Mouse (Mus musculus) adipocyte (in vitro differentiated cells): ENCODE results near the gene Fut8.

Source experiments
- DNase-seq: peaks from one replicate; pipeline ENCODE4 v3.0.0-alpha.2; 2016; ENCODE audit warnings: low spot score

Gene Fut8

DNA sequence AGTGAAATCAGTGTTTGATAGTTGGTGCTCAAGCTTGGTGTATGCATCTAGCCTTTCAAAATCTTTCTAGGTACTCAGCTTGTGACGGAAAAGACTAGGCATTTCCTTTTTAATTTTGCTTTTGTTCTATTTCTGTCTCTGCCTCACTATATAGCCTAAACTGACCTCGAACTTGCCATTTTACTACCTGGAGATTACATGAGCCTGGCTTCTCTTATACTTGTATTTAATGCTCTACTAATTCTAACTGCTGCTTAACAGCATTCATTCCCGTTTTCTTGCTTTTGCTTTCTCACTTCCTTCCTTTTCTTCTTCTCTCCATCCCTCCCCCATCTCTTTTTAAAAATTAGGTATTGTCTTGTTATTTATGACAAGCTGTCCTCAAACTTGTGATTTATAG lies 67.6 kb downstream of the Fut8 start:
- DNase-seq: no peak

DNA sequence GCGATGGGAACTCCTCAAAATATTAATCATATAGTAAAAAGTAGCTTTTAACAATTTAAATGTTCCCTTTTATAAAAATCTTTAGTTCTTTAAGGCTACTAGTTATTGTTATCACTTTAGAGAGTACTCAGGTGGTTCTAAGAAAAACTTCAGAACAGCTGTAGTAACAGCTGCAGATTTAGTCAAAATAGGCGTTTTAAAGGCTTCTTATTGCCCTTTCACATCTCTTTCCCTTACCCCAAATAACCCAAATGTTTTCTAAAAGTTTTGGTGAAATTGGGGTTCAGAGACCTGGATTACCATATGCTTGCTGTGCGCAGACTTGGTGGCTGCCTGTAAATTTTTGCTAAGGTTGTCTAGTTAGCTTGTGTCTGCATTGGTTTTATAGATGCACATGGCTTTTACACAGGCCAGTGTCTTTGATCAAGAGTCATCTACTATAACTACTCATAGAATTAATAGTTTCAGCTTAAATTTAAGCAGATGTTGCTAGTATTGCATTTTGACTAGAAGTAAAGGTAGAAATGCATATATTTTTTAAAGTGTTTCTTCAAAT lies 68.9 kb downstream of the Fut8 start:
- no peak for DNase-seq

DNA sequence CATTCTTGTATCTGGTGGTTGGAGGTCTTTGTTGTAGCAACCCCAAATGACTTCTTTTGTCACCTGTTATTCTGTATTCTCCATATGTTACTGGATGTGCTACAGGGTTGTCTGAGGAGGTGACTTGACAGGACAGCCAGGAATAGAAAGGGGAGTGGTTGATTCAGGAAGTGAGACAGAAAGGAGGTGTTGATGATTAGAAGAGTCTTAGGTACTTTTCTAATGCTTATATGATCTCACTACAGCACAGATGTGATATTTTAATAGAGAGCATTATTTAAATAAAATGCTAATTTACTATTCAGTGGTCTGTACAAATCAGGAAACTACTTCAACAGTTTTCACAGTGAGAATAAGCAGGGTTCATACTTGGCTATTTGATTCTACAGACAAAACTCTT lies 71.6 kb downstream of the Fut8 start:
- no peak for DNase-seq

DNA sequence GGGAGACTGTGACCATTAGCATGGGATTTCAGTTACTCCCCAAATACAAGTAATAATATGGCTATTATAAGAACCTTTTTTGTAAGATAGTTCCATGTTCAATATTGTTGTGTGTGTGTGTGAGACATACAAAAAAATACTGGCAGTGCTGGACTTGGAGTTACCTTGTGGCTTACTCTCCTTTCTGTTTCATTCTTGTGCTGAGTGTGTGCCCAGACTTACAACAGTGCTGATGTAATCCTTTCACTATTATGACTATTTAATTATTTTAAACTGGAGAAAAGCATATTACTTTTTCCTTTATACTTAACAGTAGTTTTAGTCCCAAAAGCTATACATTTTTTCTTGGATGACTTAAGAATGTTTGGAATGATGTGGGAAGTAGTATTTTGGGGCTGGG lies 75.6 kb downstream of the Fut8 start:
- DNase-seq: peak; percentile 12

DNA sequence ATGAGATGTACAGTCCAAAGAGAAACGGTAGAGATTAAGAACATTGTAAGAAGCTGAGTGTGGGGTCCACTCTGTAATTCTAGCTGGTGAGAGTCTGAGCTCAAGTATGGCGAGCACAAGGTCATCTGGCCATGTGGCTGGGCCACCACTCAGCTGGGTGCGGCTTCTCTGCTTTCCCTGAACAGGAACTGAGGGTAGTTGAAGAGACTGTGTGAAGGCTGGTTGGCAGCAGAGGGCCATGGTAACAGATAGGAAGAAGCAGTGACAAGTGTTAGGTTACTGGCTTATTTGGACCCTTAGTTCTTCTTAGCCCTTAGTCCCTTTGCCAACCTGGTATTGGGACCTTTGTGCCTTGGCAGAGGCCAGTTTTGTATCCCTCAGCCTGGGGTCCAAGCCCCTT lies 86.2 kb downstream of the Fut8 start:
- DNase-seq: no peak

DNA sequence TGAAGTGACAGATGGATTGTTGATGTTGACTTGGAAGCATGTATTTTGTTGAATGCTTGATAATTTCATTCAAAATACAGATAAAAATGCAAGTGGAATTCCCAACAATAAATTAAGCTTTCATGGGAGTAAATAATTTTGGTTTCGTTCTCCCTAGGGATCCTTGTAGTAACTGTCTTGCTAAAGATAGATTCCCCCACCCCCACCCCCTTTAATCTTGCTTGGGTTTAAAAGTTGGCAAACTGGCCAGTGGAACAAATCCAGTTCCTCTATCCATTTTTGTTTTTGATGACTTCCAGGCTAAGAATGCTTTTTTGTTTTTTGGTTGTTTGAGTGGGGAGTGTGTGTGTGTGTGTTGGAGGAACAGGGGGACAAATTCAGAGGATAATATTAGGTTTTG lies 108.6 kb downstream of the Fut8 start:
- peak; percentile 47 for DNase-seq

- no peak for DNase-seq
These were observed 111.6 kb downstream of the Fut8 start for GRCm38 (mm10) chr12:77349543-77349942.

DNA sequence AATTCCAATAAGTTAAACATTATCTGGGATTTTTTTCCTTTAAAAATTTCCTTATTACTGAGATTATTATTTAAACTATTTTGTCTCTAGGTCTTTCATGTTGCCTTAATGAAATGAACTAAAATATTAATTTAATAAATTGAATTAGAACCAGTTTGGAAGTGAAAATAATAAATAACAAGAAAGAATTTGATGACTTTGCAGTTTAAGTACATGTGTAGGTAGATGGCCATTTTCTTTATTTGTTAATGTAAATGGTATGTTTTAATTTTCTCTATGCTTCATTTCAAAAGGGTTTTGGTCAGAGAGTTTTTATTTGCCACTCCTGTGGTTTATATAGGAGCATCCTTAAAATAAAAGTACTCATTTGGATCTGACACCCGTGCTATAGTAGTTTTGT lies 177.8 kb downstream of the Fut8 start:
- DNase-seq: no peak

DNA sequence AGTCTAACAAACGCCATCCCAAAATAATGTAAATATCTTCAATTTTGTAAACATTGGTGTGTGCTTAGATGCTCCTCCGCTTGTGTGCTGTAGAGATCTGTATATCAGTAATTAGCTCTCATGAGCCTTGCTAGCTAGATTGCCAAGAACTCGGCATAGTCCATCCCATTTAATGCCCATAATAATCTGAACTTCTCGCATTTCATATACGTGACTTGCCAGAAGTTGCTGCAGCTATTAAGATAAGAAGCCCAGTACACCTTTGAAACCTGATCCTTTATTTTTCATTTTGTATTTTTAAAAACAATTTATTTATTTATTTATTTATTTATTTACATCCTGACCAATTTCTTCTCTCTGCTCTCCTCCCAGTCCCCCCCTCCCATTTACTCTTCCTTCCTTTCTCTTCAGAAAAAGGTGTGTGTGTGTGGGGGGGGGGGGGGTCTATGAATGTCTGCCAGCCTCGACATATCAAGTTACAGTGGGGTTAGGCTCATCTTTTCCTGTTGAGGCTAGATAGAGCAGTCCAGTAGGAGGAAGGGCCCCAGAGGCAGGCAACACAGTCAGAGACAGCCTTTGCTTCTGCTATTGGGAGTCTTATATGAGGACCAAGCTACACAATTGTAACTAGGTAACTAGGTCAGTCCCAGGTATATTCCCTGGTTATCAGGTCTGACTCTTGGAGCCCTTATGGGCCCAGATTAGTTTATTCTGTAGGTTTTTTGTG lies 183.9 kb downstream of the Fut8 start:
- DNase-seq: no peak

DNA sequence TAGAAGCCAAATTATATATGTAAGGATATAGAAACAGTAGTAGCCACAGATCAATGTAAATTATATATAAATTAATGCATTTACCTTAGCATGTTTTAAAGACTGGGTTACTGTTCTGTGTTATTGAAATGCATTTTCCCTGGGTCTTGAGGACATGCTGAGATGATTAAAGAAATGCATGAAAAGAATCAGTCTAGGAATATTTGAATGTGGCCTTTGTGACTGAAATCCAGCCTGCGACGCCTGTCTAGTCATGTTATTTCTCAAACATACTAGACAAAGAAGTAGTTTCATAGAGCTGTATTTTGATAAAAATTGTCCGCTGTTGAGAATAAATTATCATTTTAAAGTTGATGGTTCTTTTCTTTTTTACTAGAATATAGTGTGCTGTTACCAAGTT lies 188.2 kb downstream of the Fut8 start:
- DNase-seq: no peak

- DNase-seq: no peak
These were observed 190.2 kb downstream of the Fut8 start for GRCm38 (mm10) chr12:77428165-77428564.

GRCm38 (mm10) chr12:77429381-77429780 lies 191.5 kb downstream of the Fut8 start:
- DNase-seq: no peak

DNA sequence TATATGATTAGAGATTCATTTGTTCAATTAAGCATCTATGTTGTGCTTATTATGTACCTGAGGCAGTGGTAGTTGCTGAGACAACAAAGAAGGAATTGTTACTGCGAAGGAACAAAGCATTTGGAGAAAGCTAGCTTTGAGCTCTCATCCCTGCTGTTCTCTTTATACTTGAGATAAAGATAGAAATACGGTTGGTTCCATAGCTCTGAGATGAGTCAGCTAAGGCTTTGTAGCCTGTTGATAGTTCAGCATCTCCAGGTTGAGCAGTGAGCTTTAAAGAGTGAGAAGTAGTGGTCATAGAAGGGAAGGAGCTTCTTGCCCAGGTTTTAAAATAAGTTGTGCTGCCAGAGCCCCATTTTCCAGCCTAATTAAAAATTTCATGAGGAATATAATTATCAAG lies 198.8 kb downstream of the Fut8 start:
- no peak for DNase-seq

DNA sequence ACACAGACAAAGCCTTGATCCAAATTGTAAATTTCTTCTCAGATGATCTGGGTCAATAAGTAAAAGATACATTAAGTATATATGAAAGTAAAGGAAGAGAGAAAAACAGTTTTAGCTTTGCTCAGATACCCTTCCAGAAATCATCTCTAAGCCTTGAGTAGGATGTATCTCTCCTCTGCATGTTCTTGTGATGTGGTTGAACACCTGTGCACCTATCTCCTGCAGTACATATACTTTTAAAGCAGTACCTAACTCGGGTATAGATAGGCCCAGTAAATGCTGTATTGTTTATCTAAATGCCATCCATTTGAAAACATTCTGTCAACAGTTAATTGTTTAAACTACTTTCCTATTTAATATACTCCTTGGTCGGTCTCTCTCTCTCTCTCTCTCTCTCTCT lies 212.9 kb downstream of the Fut8 start:
- DNase-seq: no peak

- no peak for DNase-seq
These were observed 228.3 kb downstream of the Fut8 start for GRCm38 (mm10) chr12:77466178-77466577.

DNA sequence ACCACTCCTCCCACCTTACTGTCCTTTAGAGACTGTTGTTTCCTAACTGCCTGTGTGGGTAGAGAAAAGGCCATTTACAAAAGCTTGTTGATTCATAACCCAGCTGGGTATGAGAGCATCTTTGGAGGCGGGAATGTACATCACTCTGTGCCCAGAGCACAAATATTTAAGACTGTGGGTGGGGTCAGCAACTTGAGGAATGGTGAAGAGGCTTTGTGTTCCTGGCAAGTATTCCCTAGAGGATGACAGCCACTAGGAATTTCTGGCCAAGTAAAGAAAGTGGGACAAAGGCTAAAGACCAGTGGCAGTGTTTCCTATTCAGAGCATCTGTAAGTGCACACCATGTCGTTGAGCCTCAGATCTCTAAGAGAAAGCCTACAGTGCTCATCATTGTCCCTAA lies 242.0 kb downstream of the Fut8 start:
- DNase-seq: peak; percentile 53

DNA sequence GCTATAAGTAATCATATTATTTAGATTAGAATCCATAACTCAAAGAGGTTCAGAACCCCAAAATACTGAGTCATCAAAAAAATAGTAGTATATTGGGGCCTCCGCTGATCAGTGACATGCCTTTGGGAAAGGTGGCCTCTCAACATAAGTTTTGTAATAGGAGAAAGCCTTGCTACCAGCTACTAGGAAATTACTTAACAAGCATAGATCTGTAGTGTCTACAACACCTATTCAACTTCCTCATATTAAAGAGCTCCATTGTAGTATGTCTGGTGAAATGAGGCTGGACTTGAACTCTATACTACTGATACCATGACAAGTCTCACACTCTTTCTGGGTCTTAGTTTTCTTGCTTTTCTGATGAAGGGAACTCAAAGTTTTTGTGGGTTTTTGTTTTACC lies 243.2 kb downstream of the Fut8 start:
- DNase-seq: no peak

DNA sequence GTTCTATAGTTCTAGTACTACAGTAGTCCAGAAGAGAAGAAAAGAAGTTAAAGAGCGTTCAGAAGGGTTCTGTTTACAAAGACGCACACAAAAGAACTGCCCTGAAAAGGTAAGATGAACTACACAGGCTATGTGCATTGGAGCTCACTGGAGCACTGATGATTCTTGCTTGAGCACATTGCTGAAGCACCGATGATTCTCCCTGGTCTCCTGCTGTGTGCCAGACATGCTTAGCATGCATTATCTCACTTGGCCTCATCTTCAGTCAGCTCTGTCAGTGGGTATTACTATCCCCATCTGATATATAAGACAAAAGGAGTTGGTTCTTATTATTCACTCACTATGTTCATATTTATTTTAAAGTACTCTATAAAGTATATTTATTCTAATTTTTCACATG lies 243.9 kb downstream of the Fut8 start:
- no peak for DNase-seq

GRCm38 (mm10) chr12:77483180-77483855 lies 245.4 kb downstream of the Fut8 start:
- no peak for DNase-seq

GRCm38 (mm10) chr12:77484761-77485160 lies 246.8 kb downstream of the Fut8 start:
- DNase-seq: no peak

GRCm38 (mm10) chr12:77491478-77491877 lies 253.6 kb downstream of the Fut8 start:
- DNase-seq: no peak

DNA sequence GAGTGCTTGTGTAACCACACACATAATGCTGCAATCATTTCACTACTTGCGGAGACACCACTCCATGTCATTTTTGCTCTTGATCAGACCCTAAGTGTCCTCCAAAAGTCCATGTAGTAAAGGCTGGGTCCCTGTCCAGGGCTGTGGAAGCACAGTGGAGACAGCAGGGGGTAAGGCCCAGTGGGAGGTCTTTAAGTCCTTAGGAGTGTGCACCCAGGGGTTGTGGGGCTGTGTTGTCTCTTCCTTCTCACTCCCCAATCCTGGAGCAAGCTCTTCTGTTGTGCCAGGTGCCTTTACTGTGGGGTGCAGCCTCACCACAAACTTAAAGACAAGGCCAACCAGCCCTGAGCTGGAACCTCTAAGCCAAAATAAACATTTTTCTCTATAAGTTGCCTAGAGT lies 257.9 kb downstream of the Fut8 start:
- DNase-seq: no peak

GRCm38 (mm10) chr12:77498153-77498552 lies 260.2 kb downstream of the Fut8 start:
- no peak for DNase-seq
